Mouse (Mus musculus) monocyte, adult 5-6 weeks (primary cell): Measurements from ENCODE around the gene Tnfsf4. TPM values are rescaled to one million over a fixed set of nuclear protein-coding genes. Genes with fewer than 3 reads are reported as not detected.
A peak's percentile ranks its signal among the peaks of the same experiment; 100 is the strongest.

Experiments used
- ATAC-seq: fragments of 153-309, 156-312 bp; replicated peaks from 2 replicates; pipeline ENCODE4 v1.8.0; 2017; ENCODE audit warnings: mild to moderate bottlenecking; ENCODE audit not compliant: low TSS enrichment, insufficient number of reproducible peaks, severe bottlenecking, poor library complexity, low FRiP score
- total RNA-seq: library from RNA; stranded (forward); fragments of 200-1000, 200-491, 200-594 nt; gene quantifications from 3 replicates; pipeline ENCODE4 v1.2.3, GENCODE M21; 2017

The Tnfsf4 gene
- 0.58 to 2.3 TPM (median 1.3 TPM) in 3 replicates for total RNA-seq

DNA sequence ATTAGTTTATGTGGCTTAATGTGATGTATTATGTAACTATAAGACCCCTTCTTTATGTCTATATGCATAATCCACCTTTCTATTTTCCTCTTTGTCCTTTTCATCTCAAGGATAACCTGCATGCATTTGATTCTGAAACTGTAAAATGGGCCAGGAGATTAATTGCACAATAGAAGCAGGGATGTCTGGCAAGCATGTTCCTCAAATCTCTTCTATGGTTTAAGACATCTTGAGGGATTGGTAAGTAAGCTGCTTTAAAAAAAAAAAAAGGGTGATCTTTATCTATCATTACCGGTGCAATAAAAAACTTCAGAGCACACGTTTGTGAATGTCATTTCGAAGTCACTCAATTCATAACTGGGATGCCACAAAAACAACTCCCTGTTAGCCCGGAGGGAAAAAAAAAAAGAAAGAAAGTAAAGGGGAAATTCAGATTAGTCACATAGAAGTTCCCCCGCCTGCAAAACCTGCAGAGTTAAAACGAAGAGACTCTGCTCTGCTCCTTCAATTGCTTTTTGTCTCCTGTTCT, at the start of gene Tnfsf4:
TSS of gene Tnfsf4 (plus strand) at position 479 of the 529 bp plus-strand sequence.
- ATAC-seq = no peak

DNA sequence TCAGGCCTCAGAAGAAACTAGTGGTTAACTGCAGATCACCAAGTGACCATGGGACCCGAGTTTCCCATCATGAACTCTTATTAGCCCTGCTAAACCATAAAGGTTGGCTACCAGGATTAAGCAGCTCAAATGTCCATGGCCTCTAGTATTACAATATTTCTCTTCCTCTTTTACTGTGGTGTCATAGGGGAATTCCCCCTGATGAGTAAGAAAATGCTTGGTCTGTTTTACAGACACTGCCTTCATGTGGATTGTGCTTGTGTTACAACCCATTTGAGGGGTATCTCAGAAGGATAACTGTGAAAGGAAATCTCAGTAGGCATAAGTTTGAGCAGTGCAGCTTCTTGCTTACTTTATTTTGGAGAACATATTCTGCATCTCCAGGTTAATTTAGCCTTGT, 44.2 kb upstream of the Tnfsf4 start:
- ATAC-seq = 0 out of 2 replicates have a peak, but pooled peaks have one; percentile 53

DNA sequence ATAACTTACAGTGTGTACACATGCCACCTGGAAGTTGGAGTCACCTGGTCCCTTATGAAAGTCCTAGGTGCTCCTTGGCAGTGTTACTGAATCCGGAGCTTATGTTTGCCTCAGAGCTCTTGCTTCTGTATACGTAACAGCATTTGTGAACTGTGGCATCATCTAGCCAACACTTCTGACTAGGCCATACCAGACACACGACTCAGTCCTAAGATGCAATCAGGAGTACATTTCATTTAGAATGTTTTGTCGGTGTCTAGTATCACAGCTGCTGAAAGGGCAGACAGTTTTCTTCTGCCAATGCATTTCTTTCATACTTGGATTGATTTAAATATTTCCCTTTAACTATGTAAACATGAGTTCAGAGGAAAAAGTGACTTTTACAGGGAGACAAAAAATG, 30.2 kb upstream of the Tnfsf4 start:
- ATAC-seq = no peak

DNA sequence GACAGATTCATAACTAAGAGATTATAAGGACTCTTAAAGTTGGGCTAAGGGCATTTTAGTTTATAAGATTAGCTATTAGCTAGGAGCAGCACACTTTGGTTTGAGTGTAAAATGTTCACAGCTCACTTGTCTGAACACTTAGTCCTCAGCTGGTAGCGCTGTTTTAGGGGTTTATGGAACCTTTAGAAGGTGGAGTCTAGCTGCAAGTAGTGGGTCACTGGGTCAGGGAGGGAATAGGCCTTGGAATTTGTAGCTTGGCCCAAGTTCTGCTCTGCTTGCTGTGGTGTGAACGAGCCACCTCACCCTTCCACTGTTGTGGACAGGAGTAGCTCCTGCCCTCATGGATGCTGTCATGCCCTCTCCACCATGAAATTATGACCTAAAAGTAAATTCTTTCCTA, 23.3 kb upstream of the Tnfsf4 start:
- ATAC-seq = no peak

DNA sequence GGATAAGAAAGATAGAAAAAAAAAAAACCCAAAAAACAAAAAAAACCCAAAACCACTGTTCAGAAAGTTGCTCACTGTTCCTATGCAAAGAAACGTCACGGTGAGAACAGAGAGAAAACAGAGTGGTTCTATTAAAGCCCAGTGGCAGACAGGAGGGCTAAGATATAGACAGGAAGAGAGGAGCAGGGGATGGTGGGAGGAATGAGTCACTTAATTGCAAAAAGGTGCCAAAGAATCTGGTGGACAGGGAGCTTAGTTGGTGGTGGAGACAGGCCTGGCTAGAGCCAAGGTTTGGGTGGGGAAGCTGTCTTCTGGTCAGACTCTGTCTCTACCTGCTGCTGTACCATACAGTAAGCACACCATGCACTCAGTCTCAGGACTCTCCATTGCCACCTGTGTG, 19.3 kb upstream of the Tnfsf4 start:
- ATAC-seq = no peak

DNA sequence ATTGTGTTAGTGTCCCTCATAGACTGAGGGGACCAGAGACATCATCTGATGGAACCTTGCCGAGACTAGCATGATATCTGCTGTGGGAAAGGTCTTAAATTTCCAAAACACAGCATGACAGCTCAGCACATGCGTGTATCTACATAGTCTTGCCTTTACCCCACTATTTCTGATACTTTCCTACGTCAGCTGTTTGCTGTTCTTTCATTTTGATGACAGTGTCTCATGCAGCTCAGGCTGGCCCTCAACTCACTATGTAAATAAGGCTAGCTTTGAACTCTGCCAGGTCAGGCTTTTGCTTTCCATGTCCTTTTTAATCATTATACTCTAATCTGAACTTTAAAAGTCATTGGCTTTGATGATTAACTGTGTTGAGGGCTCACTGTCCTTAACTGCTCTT, 16.6 kb upstream of the Tnfsf4 start:
- no peak for ATAC-seq

DNA sequence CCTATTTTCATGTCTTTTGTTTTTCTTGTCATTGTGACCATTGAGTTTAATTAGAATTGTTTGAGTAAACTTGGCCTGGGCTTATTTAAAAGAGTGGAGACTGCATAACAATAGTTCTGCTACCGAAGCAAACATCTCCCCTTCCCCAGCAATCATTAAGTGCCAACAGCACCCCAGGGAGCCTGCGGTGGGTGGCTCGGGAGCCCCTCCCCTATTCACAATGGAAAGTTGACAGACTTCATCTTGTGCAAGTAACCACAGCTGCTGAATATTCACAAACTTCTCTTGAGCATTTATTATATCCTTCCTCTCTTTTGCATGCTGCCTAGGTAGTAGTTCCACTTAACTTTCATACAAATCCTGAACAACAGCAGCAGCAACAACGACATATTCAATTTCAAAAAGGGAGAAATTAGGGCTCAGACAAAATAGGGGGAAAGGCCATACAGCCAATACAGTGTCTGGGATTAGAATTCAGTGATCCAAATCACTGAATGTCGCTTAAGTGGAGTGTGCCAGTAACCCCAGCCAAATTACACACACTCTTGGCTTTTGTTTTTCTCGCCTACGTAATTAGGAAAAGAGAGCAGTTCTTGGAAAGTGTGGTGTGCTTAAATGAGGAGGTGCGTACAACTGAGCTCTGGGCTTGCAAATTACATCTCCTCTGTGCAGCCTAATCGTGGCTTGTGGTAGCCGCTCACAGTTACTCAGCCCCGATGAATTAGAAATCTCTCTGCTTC, 15.4 kb upstream of the Tnfsf4 start:
- ATAC-seq = no peak

DNA sequence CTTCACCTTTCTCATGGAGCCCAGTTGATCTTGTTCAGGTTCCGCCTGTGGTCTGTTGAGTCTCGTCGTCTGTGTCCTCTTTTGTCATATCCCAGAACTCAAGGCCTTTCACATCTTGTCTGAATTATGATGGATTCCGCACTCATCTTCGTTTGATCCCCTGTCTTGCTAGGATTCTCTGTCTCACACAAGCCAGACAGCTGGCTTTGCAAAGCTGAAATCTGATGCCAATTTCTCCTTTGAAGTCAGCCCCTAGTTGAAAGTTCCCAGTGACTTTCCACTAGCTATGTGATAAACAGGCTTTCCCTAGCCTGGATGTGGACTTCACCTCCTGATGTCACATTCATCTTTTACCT, 14.8 kb upstream of the Tnfsf4 start:
- no peak for ATAC-seq

DNA sequence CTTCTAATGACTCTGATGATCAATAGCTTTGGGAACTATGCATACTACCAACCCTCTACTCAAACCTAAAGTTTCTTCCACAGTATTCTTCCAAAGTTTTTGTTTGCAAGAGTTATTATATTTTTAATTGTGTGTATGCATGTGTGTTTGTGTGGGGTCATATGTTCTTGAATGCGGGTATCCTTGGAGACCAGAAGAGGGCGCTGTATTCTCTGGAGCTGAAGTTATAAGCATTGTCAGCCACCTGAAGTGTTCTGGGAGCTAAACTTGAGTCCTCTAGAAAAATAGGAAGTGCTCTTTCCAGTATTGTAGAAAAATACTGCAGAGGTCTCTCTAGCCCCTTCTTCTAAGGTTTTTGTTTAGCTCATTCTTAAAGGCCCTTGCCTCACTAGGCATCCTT, 5.1 kb upstream of the Tnfsf4 start:
- no peak for ATAC-seq

DNA sequence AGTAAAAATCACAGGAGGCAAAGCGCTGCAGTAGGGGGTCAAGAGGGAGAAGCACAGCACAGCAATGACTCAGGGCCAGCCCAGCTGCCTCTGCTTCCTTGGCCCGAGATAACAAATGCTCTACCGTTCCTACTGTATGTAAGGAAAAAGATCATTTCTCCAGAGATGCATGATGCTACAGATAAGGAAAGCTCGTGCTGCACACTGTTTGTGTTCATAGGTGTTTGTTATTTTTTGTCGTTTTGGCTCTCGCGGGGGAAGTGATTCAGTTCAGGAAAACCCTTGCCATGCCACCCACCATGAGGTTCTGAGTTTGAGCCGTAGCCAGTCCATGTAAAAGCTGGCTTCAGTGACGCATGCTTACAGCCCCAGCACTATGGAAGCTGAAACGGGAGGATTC, 2.3 kb upstream of the Tnfsf4 start:
- ATAC-seq = no peak

DNA sequence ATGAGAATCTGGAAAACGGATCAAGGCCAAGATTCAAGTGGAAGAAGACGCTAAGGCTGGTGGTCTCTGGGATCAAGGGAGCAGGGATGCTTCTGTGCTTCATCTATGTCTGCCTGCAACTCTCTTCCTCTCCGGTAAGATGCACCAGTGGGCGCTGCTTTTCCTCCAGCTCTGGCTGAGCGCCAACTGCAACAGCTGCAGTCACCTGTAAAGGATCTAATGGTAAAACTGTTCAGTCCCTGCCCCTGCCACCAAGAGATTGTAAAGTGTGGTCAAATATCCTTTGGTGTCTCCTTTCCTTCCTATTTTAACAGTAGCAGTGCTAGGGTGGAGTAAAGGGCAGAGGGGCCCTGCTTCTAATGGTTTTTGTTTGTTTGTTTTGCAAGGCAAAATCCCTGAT, 401 bp downstream of the Tnfsf4 start:
- no peak for ATAC-seq

DNA sequence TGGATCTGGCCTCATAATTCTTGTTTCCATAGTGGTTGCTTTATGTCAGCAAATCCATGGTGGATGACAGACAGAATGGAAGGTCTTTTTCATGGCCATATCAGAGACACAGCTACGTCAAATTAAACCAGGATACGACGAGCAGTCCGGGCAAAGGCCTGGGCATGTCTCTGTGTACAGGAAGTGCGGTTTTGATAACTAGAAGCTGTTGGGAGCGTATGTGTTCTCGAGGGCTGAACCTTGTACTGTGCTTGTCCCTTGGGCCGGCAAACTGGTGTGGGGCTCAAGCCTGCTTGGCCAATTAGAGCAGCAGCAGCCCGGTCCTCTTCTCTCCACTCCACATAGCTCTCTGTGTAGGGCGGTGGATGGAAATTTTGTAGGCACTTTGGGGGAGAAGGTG, 1.1 kb downstream of the Tnfsf4 start:
- peak; percentile 46; the same call in 1 of the 2 replicates for ATAC-seq

DNA sequence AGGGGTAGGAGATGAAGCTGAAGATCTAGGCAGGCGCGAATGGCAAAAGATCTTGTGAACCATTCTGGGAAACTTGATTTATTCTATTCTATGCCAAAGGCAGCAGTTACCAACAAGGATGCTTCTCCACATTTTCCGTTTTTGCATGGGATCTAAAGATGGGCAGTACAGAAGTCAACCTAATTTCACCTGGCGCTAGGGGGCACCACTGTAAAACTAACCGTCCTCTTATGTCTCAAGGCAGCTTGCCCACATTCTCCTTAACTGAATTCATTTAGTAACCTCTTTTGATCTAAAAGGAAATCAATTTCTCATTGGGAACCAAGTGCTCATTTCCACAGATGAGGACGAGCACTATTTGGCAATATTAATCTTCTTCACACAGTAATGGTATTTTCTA, 4.9 kb downstream of the Tnfsf4 start:
- no peak for ATAC-seq

DNA sequence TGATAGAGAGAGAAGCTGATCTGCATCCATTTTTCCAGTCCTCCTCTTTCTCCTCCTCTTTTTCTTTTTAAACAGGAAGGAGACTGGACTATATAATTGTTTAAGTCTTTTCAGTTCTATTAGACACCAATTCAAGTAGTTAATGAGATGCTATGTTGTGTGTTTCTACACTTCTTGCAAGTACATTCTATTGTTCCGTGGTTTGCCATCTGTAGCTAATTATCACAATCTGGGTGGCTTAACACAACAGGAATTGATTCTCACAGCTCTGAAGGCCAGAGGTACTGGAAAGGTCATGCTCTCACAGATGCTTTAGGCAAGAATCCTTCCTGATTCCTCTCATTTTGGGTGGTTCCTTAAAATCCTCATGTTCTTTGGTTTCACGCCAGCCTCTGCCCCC, 7.9 kb downstream of the Tnfsf4 start:
- no peak for ATAC-seq

DNA sequence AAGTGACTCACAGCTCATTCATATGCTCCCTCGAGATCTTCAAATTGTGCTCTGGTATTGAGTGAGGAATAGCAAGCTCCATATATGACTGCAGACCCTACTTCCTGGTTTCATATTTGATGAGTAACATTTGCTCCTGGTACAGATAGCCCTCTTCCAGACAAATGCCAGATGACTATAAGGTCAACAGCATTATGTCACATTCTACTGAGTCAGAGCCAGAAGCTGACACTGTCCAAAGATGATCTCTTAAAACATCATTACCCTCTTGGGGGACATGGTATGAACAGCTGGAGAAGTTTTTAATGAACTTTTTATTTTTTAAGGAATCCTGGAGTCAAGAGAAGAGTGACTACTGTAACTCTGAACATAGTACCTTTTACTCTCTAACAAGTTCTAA, 11.3 kb downstream of the Tnfsf4 start:
- ATAC-seq = no peak

DNA sequence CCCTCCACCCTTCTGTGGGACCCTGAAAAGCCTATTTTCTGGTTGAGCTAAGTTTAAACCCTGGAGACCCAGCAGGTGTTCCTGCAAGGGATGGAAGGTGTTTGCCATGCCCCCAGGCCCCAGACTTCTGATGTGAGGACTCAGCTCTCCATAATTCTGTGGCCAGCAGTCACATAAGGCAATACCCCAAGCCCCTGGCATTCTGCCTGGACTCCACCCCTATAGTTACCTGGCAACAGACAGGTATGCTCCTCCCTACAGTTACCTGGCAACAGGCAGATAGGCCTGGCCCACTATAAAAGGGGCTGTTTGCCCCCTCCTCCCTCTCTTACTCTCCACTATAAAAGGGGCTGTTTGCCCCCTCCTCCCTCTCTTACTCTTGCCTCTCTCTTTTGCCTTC, 24.7 kb downstream of the Tnfsf4 start:
- no peak for ATAC-seq

DNA sequence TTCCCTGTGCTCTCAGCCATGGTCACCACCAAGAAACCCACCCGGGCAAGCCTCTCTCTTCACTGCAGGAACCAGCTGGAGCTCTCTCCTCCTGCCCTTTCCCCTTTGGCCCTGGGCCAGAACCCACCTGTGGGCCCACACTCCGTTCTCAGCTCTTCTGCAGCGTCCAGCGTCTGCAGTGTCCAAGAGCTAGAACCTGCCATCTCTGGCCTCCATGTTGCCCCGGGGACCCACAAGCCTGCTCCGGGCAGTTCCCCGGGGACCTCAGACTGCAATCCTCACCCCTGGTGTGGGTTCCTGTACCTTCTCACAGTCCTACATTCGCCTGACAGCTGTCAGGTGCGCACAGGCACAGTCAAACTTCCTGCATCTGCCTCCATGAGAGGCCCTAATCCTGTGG, 25.4 kb downstream of the Tnfsf4 start:
- ATAC-seq = no peak

DNA sequence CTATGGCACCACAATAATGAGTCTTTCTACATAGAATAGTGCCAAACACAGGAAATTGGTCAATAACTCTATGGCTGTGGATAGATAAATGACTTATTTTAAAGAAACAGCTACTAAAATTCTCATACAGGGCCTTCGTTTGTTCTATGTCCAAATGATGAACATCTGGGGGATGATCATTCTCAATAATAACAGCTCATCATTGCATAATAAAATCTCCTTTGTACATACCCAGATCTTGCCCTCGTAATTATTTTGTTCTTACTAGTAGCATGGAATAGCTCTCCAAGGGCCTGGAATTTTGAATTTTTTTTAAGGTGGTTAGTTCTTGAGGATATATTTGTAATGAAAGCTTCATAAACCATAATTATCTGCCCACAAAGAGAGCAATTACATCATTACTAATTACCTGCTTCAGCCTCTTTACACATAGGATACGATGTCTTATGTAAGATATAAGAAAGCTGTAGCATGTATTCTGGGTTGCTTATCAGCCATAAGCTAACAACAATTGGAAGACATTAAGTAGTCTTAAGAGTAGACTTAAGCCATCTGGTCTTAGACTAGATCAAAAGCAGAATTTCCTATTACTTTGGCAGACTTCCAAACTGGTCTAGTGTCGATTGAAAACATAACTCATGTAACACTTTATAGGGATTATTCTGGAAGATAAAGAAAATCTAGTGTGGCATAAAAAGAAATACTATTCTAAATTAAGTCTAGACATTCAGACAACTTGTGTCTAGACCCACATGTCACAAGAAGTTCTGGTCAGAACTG, 31.3 kb downstream of the Tnfsf4 start:
- no peak for ATAC-seq

DNA sequence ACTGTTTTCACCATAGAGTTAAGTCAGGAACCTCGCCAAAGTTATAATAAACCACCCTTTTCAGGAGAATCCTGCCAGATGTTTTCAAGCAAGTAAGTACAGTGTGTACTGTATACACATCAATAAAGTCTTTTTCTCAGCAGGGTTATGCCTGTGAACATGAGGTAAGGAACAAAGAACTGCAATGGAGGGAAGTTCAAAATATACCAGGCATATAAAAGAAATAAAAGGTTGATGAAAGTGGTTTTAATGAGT, 31.8 kb downstream of the Tnfsf4 start:
- ATAC-seq = no peak

DNA sequence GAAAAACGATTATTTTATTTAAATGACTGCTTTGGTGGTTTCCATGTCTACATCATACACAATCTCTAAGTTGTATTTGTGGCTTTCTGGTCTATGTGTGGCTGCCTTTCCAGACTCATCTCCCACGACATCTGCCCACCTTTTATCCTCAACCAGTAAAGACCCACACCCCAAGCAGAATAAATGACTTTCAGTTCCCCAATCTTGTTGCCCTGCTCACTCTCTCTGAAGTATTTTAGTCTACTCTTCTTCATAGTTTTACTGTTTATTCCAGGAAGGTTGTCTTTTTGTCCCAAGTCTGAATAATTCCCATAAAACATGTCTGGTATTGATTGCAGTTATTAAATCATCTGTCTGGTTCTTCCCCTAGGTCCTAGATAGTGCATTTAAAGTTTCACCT, 40.6 kb downstream of the Tnfsf4 start:
- no peak for ATAC-seq
